Mouse (Mus musculus) testis, adult 2 months (tissue): ENCODE results near the gene Slc36a3.

Source experiments
- CTCF ChIP-seq: fragments of 200-500 bp; IDR thresholded peaks from 2 replicates; pipeline ENCODE4 v1.5.1; 2012; ENCODE audit warnings: low read depth, mild to moderate bottlenecking, inconsistent platforms, low read length, moderate library complexity; ENCODE audit not compliant: control insufficient read depth, insufficient read depth, insufficient replicate concordance
- POLR2A ChIP-seq: fragments of 200-500 bp; IDR thresholded peaks from 2 replicates; pipeline ENCODE4 v1.6.1; 2012; ENCODE audit warnings: low read depth, mild to moderate bottlenecking, inconsistent platforms, low read length, moderate library complexity; ENCODE audit not compliant: control insufficient read depth

- no peak for TF ChIP-seq CTCF
- no peak for TF ChIP-seq POLR2A
These were observed 14.2 kb upstream of the Slc36a3 start for GRCm38 (mm10) chr11:55165748-55166147.
